Mouse (Mus musculus) macrophage (primary cell): ENCODE data around the gene Fasn. TPM values are rescaled to one million over a fixed set of nuclear protein-coding genes. Genes with fewer than 3 reads are reported as not detected.
"Not testable (repeated sequence)": the region's sequence is repeated elsewhere in the genome, so short reads cannot be mapped to it uniquely, and the experiment has no call there.

Experiments used
- H3K27ac ChIP-seq: fragments of 350-480 bp; formaldehyde crosslinking; 2 replicates; pipeline ENCODE4 v1.9.0; 2021
- H3K36me3 ChIP-seq: fragments of 350-480 bp; formaldehyde crosslinking; 2 replicates; pipeline ENCODE4 v1.9.0; 2021; ENCODE audit errors: inconsistent target
- H3K4me3 ChIP-seq: fragments of 350-480 bp; formaldehyde crosslinking; 2 replicates; pipeline ENCODE4 v1.9.0; 2021; ENCODE audit errors: inconsistent target
- H3K79me2 ChIP-seq: fragments of 350-480 bp; formaldehyde crosslinking; 2 replicates; pipeline ENCODE4 v1.9.0; 2021; ENCODE audit errors: inconsistent target
- WGBS: methylation state at CpG from one replicate; pipeline ENCODE4 v1.1.7; 2026; ENCODE audit warnings: inconsistent platforms; ENCODE audit not compliant: missing documents; 5-methylcytosine and 5-hydroxymethylcytosine counted together
- polyA plus RNA-seq: library from polyadenylated mRNA; stranded (reverse); fragments of 250-400 nt; gene quantifications from 3 replicates; pipeline ENCODE4 v1.2.4, GENCODE M21; 2018; ENCODE audit warnings: inconsistent platforms
- total RNA-seq, 78 experiments: library from RNA; depleted of rRNA; stranded (reverse); fragments of 250-400 nt; gene quantifications; 1 replicate in 9 of 78; 2 replicates in 24 of 78; 3 replicates in 43 of 78; 4 replicates in 2 of 78; pipeline ENCODE4 v1.2.4; 2018; ENCODE audit warnings: inconsistent platforms in 56 of 78

The Fasn gene
- 10 to 100 TPM; 11.8 to 59.6 (median 33.3) TPM for total RNA-seq (2018; cell fraction: chromatin; rRNA removed)
- total RNA-seq (2018; cell fraction: cytosol; rRNA removed): 10 to 100 TPM in 24 of 26 experiments, 1 to 10 TPM in 2; 8.4 to 36.1 (median 21.4) TPM
- 100 to 1,000 TPM in 1 of 26 experiments, 10 to 100 TPM in 24, 1 to 10 TPM in 1; 8.1 to 116 (median 20.2) TPM for total RNA-seq (2018; cell fraction: nucleus; rRNA removed)
- polyA plus RNA-seq: 20.8 to 45.3 TPM (median 23.6 TPM) in 3 replicates

DNA sequence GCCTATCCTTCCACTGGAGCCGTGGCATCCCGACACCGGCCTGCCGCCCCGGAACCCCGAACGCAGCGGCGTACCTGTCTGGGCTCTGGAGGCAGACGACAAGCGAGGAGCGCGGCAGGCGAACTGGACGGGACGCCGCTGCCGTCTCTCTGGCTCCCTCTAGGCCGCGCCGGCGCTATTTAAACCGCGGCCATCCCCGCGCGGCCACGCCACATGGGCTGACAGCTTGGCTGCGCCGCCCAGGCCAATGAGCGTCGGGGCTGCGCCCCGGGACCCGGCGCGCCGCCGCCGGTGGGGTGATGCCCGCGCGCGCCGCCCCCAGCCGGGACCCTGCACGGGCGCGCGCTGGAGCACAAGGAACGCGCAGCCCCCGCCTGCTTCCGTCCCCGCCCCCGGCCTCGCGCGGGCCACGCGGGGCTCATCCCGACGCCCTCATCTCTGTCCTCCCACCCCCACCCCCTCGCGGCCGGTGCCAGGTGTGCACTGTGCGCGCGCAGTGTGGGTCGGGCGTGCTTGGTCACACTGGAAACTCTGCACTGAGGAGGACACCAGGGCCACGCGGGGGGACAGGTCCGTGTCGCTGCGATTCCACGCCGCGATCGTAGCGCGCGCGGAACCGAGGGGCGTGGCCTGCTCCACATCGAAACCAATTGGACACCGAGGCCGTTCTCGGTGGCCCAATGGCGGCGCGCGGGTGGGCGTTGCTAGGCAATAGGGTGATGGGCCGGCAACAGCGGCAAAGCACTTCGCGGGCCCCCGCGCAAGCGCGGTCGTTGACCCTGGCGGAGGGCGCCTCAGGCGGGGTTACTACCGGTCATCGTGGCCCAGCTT lies at the start of gene Fasn:
Gene Fasn, minus strand, starts transcription at position 592 of the 831 bp plus-strand sequence.
- WGBS: under 1% methylated on average over 97 of the region's 109 CpGs
- Histone ChIP-seq H3K27ac (peak within 1 kb of the TSS; percentile 78), H3K4me3 (peak within 1 kb of the TSS; percentile 90), H3K36me3 (peaks cover 7% of the 10 kb centered on the region), H3K79me2 (peaks cover 40% of the 10 kb centered on the region)

DNA sequence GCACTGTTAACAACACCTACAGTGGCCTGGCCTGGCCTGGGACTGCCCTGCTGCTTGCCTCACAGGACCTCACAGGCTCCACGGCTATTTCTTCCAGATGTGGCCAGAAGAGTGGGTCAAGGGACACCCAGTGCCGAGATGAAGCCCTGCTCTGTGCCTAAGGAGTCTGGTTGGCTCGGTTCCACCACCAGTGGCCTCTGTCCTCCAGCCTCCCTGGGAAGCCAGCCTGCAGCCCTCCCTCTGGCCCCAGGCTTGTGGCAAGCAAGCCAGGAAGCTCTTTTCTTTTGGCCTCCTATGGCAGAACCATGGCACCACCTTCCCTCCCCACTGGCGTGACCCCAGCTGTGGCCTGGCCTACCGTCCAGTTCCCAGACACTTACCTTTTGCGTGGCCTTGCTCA lies 48.9 kb upstream of the Fasn start:
- WGBS: 94% methylated on average over 6 of the region's 6 CpGs
- Histone ChIP-seq H3K27ac (no peak overlapping the region), H3K36me3 (no peaks in the 10 kb centered on the region)

DNA sequence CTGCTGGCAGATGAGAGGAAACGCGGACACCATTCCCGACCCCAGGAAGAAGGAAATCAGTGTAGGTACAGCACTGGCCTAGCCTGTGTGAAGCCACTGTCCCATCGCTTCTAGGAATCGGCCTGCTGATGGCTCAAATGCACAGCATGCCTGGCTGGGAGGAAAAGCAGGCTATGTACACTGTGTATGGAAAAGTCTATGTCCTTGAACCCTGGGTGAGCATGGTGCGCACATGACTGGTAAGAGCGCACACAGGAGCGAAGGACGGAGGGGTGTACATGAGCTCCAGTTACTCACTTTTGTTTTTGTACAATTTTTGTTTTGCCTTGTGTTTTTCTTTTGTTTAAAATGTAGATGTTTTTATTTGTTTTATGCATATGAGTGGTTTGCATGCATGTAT lies 47.2 kb upstream of the Fasn start:
- WGBS: 93% methylated on average over 9 of the region's 9 CpGs
- H3K4me3 ChIP-seq: no peak overlapping the region
- H3K27ac ChIP-seq: no peak overlapping the region
- H3K36me3 ChIP-seq: no peaks in the 10 kb centered on the region
- no peaks in the 10 kb centered on the region for H3K79me2 ChIP-seq

More for the DNA sequence above, 48.9 kb upstream of the Fasn start:
- no peaks in the 10 kb centered on the region for H3K79me2 ChIP-seq
- no peak overlapping the region for H3K4me3 ChIP-seq

DNA sequence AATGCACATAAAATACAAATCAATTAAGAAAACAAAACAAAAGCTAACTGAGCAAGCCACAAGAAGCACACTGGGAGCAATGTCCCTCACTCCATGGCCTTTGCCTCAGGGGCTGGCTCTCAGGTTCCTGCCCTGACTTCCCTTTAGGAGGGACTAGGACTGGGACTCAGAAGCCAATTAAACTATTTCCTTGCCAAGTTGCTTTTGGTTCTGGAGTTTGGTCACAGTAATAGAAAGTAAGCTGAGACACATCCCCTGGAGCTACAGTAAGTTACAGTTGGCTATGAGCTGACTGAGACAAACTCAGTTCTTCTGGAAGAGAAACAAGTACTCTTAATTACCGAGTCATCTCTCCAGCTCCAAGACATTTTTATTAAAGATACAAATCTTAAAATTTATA lies 41.5 kb upstream of the Fasn start:
- no peak overlapping the region for H3K27ac ChIP-seq
- 88% methylated on average over 1 of the region's 1 CpGs for WGBS
- H3K79me2 ChIP-seq: no peaks in the 10 kb centered on the region
- H3K4me3 ChIP-seq: no peak overlapping the region
- no peaks in the 10 kb centered on the region for H3K36me3 ChIP-seq

DNA sequence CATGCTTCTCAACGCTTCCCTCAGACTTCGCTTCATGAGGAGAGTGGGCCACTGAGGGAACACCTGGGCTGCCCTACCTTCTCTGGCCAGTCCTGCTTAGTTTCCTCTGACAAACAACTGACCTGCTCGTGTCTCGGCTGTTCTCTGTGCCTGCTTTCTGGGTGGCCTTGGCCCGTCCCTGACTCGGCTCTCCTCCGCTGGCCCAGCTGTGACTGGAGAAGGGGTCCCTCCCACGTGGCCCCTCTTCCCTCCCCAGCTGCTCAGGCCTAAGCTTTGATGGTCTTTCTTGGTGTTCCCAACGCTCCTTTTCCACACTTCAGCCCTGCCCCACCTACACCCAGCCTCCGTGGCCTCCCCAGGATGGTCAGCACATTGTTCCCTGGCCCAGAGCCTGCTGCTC lies 38.5 kb upstream of the Fasn start:
- Histone ChIP-seq H3K4me3 (no peak overlapping the region), H3K27ac (no peak overlapping the region), H3K36me3 (no peaks in the 10 kb centered on the region), H3K79me2 (no peaks in the 10 kb centered on the region)
- 98% methylated on average over 9 of the region's 10 CpGs for WGBS

DNA sequence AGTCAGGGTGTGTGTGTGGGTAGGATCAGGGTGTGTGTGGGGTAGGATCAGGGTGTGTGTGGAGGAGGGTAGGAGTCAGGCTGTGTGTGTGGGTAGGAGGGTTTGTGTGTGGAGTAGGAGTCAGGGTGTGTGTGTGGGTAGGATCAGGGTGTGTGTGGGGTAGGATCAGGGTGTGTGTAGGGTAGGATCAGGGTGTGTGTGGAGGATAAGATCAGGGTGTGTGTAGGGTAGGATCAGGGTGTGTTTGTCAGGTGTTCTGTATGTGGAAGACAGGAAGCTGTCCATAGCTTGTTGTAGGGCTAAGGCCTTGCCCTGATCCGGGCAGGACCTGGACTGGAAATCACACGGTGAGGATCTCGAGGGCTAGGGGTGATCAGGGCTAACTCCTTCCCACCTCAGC lies 31.6 kb upstream of the Fasn start:
- H3K79me2 ChIP-seq, H3K36me3 ChIP-seq, H3K27ac ChIP-seq, H3K4me3 ChIP-seq: not testable (repeated sequence)
- WGBS: 97% methylated on average over 3 of the region's 3 CpGs

DNA sequence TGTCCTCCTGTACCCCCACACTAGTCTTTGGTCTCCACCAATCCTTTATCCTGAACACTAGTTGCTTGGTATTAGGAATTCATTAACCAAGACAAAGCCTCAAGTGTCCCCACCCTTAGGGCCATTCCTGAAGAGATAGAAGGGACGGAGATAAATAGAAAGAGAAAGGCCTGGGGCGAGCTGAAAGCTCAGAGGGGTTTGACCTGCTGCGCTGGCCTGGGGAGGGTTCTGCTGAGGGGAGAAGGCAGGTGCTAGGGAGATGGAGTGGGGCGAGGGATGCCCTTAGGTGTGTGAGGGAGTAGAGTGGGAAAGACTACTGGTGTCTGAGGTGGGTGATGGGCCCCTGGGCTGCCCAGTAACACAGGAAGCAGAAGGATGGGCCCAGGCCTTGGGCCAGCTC lies 29.4 kb upstream of the Fasn start:
- Histone ChIP-seq H3K4me3 (no peak overlapping the region), H3K79me2 (no peaks in the 10 kb centered on the region), H3K27ac (no peak overlapping the region), H3K36me3 (no peaks in the 10 kb centered on the region)
- WGBS: 79% methylated on average over 4 of the region's 4 CpGs

DNA sequence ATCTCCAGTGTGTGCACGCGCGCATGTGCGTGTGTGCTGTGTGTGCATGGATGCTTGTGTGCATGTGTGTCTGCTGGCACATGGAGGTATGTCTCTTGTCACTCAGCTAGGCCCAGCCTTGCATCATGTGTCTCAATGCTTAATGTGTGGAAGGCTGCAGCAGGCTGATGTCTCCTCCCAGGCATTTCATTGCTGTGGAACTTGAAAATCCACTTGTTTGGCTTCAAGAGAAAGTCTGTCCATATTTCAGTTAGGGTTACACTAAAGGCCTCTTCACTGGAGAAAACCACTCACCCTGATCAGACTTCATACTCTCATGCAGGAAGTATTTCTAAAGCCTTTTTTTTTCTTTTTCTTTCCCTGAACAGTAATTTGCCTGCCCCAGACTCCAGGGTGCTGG lies 28.8 kb upstream of the Fasn start:
- H3K36me3 ChIP-seq: no peaks in the 10 kb centered on the region
- no peaks in the 10 kb centered on the region for H3K79me2 ChIP-seq
- WGBS: 95% methylated on average over 4 of the region's 4 CpGs
- no peak overlapping the region for H3K27ac ChIP-seq
- no peak overlapping the region for H3K4me3 ChIP-seq

DNA sequence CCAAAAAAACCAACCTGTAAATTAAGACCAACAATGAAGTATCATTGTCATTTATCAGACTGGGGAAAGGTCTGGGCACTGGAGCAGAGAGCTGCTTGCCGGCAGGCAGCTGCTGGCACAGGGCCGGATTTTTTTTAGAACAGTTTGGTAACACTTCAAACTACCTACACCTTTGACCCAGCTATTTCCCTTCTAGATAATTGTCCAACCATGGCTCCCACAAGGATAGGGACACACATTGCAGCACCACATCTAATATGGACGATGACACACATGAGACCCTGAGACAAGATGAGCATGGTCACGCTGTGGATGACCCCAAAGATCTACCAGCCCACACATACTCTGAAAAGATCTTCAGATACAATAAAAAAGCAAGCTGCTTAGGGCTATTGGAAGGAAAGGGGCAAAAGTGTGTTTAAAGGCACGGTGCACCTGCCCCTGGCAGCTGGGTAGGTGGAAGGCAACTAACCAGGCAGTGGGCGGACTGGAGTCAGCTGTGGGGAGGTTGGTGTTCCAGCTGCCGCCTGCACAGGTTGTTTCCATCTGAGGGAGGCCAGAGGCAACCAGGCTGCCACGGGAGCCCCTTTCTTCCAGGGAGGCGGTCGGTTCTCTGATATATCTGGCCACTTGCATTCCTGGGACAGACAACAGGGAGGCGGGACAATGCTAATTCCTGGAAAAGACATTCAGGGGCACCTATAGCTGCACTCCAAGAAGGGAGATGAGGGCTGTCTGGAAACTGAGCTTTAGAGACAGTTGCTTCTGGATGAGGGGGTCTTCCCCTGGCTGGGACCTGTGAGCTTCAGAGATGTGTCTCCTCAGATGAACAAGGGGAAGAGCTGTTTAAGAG lies 28.0 kb upstream of the Fasn start:
- 92% methylated on average over 11 of the region's 11 CpGs for WGBS
- H3K79me2 ChIP-seq: no peaks in the 10 kb centered on the region
- no peak overlapping the region for H3K4me3 ChIP-seq
- no peak overlapping the region for H3K27ac ChIP-seq
- H3K36me3 ChIP-seq: no peaks in the 10 kb centered on the region

DNA sequence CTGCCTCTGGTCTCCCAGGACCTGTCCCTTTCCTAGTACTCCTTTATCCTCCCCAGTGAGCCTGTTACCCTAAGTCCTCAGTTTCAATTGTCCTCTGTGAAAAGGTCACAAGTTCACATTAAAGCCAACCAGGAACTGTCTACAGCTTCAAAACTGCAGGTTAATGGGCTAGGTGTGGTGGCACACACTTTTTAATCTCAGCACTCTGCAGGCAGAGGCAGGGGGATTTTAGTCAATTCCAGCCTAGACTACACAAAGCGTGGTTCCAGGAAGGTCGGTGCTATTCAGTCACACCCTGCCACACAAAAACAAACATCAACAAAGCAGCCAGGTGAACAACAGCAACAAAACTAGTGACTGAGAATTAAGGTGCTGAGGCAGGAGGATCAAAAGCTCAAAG lies 27.2 kb upstream of the Fasn start:
- H3K79me2 ChIP-seq: no peaks in the 10 kb centered on the region
- H3K4me3 ChIP-seq: no peak overlapping the region
- no peak overlapping the region for H3K27ac ChIP-seq
- WGBS: 93% methylated on average over 2 of the region's 2 CpGs
- H3K36me3 ChIP-seq: no peaks in the 10 kb centered on the region

DNA sequence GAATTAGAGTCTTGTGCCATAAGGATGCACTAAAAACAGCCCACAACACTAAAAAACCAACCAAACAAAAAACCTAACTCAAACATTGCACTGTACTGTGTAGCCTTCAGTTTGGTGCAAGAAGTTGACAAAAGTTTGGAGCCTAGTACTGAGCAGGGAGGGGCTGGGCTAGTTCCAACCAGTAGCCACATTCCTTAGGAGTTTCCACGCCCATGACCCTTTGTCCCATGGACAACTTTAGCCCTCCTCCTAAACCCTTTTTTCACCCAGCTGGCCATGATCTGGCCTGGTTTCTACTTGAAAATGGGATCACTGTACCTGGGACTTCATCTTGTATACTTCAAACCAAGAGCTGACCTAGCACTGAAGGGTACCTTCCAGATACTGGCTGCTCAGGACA lies 26.8 kb upstream of the Fasn start:
- Histone ChIP-seq H3K79me2 (no peaks in the 10 kb centered on the region), H3K27ac (no peak overlapping the region), H3K4me3 (no peak overlapping the region), H3K36me3 (no peaks in the 10 kb centered on the region)
- 93% methylated on average over 1 of the region's 1 CpGs for WGBS

DNA sequence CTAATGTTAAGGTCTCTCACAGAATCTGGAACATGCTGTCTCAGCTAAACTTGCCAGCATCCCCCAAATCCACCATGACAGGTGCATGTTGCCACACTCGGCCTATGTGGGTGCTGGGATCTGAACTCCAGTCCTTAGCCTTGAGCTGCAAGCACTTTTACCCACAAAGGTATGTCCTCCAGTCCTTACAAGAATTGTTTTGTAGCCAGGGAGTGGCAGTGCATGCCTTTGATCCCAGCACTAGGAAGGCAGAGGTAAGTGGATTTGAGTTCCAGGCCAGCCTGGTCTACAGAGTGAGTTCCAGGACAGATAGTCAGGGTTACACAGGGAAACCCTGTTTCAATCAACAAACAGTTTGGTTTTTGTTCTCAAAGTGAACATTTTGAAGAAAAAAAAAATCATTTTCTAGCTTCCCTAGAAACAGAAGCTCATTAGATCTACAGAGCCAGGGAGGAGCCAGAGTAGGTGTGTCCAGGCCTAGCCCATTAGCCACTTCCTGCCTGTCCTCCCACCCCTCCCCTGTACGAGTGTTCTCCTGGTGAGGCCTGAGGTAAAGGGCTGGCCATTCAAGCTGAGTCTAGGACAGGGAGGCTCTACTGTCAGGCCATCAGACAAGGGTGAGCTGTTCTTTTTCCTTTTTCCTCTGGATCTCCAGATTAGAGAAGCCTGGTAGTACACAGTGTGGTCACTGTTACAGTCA lies 26.1 kb upstream of the Fasn start:
- no peaks in the 10 kb centered on the region for H3K79me2 ChIP-seq
- WGBS: 54% methylated on average over 2 of the region's 2 CpGs
- H3K4me3 ChIP-seq: no peak overlapping the region
- H3K27ac ChIP-seq: no peak overlapping the region
- H3K36me3 ChIP-seq: no peaks in the 10 kb centered on the region

DNA sequence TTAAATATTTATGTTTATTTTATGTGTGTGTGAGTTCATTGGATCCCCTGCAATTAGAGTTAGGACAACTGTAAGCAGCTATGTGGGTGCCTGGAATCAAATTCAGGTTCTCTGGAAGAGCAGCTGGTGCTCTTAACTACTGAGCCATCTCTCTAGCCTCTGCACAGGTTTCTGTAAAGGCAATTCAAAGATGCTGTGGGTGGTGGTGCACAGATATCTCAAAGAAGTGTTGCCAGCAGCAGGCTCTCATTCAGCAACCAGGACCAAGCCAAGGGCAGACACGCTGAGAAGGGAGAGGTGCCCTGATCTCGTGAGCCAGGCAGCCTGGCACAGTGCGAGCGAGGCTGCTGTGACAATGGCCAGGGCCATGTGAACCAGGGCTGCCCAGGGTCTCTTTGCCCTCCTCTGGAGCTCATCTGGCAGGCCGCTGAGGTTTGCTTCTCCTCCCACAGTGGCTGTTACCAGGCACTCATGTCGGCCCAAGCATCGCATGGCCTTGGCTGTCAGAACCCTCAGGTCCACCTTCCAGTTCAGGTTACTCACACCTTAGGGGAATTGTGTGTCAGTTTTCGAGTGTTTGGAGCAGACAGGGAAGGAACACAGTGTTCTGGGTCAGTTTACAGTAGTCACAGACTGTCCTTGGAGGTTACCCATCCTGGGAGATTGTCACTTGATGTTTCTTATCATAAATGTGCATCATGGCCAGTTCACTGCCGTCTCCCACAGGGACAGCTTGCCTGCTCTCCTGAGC lies 22.6 kb upstream of the Fasn start:
- no peaks in the 10 kb centered on the region for H3K79me2 ChIP-seq
- no peak overlapping the region for H3K4me3 ChIP-seq
- no peak overlapping the region for H3K27ac ChIP-seq
- 94% methylated on average over 9 of the region's 9 CpGs for WGBS
- no peaks in the 10 kb centered on the region for H3K36me3 ChIP-seq

DNA sequence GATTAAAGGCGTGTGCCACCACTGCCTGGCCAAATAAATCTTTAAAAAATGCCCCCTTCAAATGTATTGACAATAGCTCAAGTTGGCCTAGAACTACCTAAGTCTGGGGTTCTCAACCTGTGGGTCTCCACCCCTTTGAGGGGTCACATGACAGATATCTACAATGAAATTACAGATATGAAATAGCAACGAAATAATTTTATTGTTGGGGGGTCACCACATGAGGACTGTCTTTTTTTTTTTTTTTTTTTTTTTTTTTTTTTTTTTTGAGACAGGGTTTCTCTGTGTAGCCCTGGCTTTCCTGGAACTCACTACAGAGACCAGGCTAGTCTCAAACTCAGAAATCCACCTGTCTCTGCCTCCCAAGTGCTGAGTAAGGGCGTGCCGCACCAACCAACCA lies 20.0 kb upstream of the Fasn start:
- Histone ChIP-seq H3K79me2 (no peaks in the 10 kb centered on the region), H3K4me3 (no peak overlapping the region), H3K27ac (no peak overlapping the region), H3K36me3 (no peaks in the 10 kb centered on the region)
- 82% methylated on average over 1 of the region's 4 CpGs for WGBS
